Mouse (Mus musculus) layer of hippocampus, postnatal 25 days (tissue): ENCODE measurements around the gene Rara. TPM values are rescaled to one million over a fixed set of nuclear protein-coding genes. Genes with fewer than 3 reads are reported as not detected.
A peak's percentile ranks its signal among the peaks of the same experiment; 100 is the strongest.
"Not testable (repeated sequence)": the region's sequence is repeated elsewhere in the genome, so short reads cannot be mapped to it uniquely, and the experiment has no call there.

Experiments used
- DNase-seq, 2 experiments: peaks; one replicate each; pipeline ENCODE4 v3.0.0; 2022; ENCODE audit warnings: mixed read lengths in 2 of 2, low spot score in 1 of 2; ENCODE audit errors: extremely low spot score in 1 of 2
- total RNA-seq, 2 experiments: library from RNA; stranded (reverse); gene quantifications; 2 replicates each; pipeline ENCODE4 v1.2.3; 2021

Gene Rara
- total RNA-seq, 2 experiments from 2014 or later, result 17.0 to 17.7 TPM

GRCm38 (mm10) chr11:98922307-98922706 lies 5.3 kb upstream of the Rara start:
- DNase-seq, result peak in 1 of 2 experiments; percentile 72

- not testable (repeated sequence) for DNase-seq
Observed at GRCm38 (mm10) chr11:98922851-98923711, 4.5 kb upstream of the Rara start.

- DNase-seq, result no peak
Observed at GRCm38 (mm10) chr11:98924633-98925175, 2.9 kb upstream of the Rara start.

- DNase-seq, result no peak
Observed at GRCm38 (mm10) chr11:98925265-98925721, 2.3 kb upstream of the Rara start.

GRCm38 (mm10) chr11:98925868-98926311 lies 1.7 kb upstream of the Rara start:
- DNase-seq, result no peak

GRCm38 (mm10) chr11:98926553-98926952 lies 1.1 kb upstream of the Rara start:
- DNase-seq, result no peak

- DNase-seq, result no peak
Observed at GRCm38 (mm10) chr11:98928186-98928893, 722 bp downstream of the Rara start.

GRCm38 (mm10) chr11:98929503-98929902 lies 1.9 kb downstream of the Rara start:
- DNase-seq, result no peak

- no peak for DNase-seq
Observed at GRCm38 (mm10) chr11:98930127-98930601, 2.5 kb downstream of the Rara start.

GRCm38 (mm10) chr11:98930773-98931512 lies 3.3 kb downstream of the Rara start:
- no peak for DNase-seq

- DNase-seq, result no peak
Observed at GRCm38 (mm10) chr11:98931513-98932292, 4.1 kb downstream of the Rara start.

- no peak for DNase-seq
Observed at GRCm38 (mm10) chr11:98932293-98933091, 4.9 kb downstream of the Rara start.

GRCm38 (mm10) chr11:98933151-98933550 lies 5.5 kb downstream of the Rara start:
- DNase-seq, result peak in 1 of 2 experiments; percentile 45

GRCm38 (mm10) chr11:98933847-98934246 lies 6.2 kb downstream of the Rara start:
- DNase-seq, result not testable (repeated sequence)

- DNase-seq, result no peak
Observed at GRCm38 (mm10) chr11:98934367-98934766, 6.7 kb downstream of the Rara start.

GRCm38 (mm10) chr11:98935123-98935522 lies 7.5 kb downstream of the Rara start:
- DNase-seq, result no peak

GRCm38 (mm10) chr11:98936170-98936569 lies 8.6 kb downstream of the Rara start:
- DNase-seq, result no peak

- DNase-seq, result no peak
Observed at GRCm38 (mm10) chr11:98936606-98937409, 9.2 kb downstream of the Rara start.
